Mouse (Mus musculus) liver, embryonic 14.5 days (tissue): ENCODE measurements at regions not wholly inside any gene's neighbourhood (a gene's known extent, or its start where the extent isn't known, plus 50 kb on each side); places are given as distances from the start of the nearest gene placed in this dataset.
A peak's percentile ranks its signal among the peaks of the same experiment; 100 is the strongest.

Experiments used
- ATAC-seq: fragments of 200-750 bp; cut with Nextera tagmentation; 2 replicates; pipeline ENCODE4 v1.8.0; 2017; ENCODE audit warnings: moderate number of reproducible peaks, mild to moderate bottlenecking, moderate library complexity; ENCODE audit not compliant: insufficient read depth
- DNase-seq, 3 experiments: peaks; one replicate each; pipeline ENCODE4 v3.0.0-alpha.2; 2012 to 2013; ENCODE audit warnings: low read depth in 3 of 3, low spot score in 3 of 3
- H3K27ac ChIP-seq: fragments of 300-500 bp; sonication (generic); 2 replicates; pipeline ENCODE4 v1.5.1; 2014; ENCODE audit warnings: moderate library complexity, mild to moderate bottlenecking, control low read depth, inconsistent platforms
- H3K27me3 ChIP-seq: fragments of 300-500 bp; sonication (generic); 2 replicates; pipeline ENCODE4 v1.6.1; 2014; ENCODE audit warnings: mild to moderate bottlenecking, low read length, moderate library complexity; ENCODE audit not compliant: control insufficient read depth, insufficient read depth
- H3K36me3 ChIP-seq: fragments of 300-500 bp; sonication (generic); replicated peaks from 2 replicates; pipeline ENCODE4 v1.6.1; 2014; ENCODE audit warnings: low read depth; ENCODE audit not compliant: control insufficient read depth, insufficient read depth
- H3K4me1 ChIP-seq, 2 experiments: fragments of 200-500 bp in 1 of 2; fragments of 300-500 bp in 1 of 2; sonication (generic) in 1 of 2; replicated peaks; 2 replicates each; pipeline ENCODE4 v1.6.1; 2012 to 2014; ENCODE audit warnings: antibody characterized with exemption in 1 of 2, inconsistent platforms in 1 of 2, low read length in 1 of 2; ENCODE audit not compliant: control insufficient read depth in 2 of 2, insufficient read depth in 2 of 2
- H3K4me2 ChIP-seq: fragments of 300-500 bp; sonication (generic); 2 replicates; pipeline ENCODE4 v1.6.1; 2014; ENCODE audit warnings: low read depth, mild to moderate bottlenecking, control low read depth, moderate library complexity
- H3K4me3 ChIP-seq, 2 experiments: fragments of 200-500 bp in 1 of 2; fragments of 300-500 bp in 1 of 2; sonication (generic) in 1 of 2; 2 replicates each; pipeline ENCODE4 v1.5.1; 2012 to 2014; ENCODE audit warnings: low read depth in 2 of 2, low read length in 2 of 2, mild to moderate bottlenecking in 2 of 2, control low read depth in 1 of 2, inconsistent platforms in 1 of 2, moderate library complexity in 1 of 2; ENCODE audit not compliant: insufficient read depth in 1 of 2
- H3K9ac ChIP-seq: fragments of 300-500 bp; sonication (generic); replicated peaks from 2 replicates; pipeline ENCODE4 v1.6.1; 2014; ENCODE audit warnings: mild to moderate bottlenecking, control low read depth, moderate library complexity
- H3K9me3 ChIP-seq: fragments of 300-500 bp; sonication (generic); 2 replicates; pipeline ENCODE4 v1.6.1; 2016; ENCODE audit warnings: low read length, mixed read lengths; ENCODE audit not compliant: control insufficient read depth
- CTCF ChIP-seq: IDR thresholded peaks from 2 replicates; pipeline ENCODE4 v1.5.1; 2016; ENCODE audit warnings: antibody characterized with exemption, low read depth, control low read depth
- EP300 ChIP-seq: IDR thresholded peaks from 2 replicates; pipeline ENCODE4 v1.6.1; 2016; ENCODE audit warnings: antibody characterized with exemption, low read depth
- WGBS: fragments of 180-500 bp; shearing (Covaris S2); extraction: QIAGEN DNeasy Blood & Tissue Kit; methylation state at CpG from one replicate; pipeline ENCODE4 v1.1.7; 2014; ENCODE audit not compliant: insufficient replicate concordance; 5-methylcytosine and 5-hydroxymethylcytosine counted together

DNA sequence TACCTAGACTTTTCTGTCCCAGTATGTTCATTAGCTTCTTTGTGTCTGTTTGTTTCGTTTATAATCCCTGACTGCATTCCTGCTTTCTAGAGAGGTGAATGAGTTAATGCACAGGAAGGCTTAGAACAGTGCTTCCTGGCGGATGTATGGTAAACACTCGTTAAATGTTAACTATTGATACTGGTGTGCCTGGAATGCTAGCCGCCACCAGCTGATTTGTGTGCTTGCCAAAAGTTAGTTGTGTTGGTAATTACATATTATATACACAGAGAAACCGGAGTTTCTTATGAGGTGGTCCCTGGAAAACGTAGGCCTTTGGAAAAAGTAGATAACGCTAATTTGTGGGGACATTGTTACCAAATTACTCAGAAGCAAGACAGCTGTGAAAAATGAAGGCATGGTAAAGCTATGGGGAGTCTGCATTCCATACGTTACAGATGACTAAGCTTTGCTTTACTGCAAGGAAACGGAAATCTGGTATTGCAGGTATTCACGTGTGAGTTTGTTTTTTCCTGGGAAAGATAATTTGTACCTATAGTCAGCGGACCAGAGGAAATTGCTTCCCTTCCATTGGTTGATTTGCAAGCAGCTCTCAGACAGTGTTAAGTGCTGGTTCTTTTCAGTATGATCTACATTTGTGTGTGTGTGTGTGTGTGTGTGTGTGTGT, 1205.9 kb upstream of the A1bg start:
- TF ChIP-seq EP300 (no peak), CTCF (0 out of 2 replicates have a peak, but pooled peaks have one; percentile 7)
- Histone ChIP-seq H3K4me1 (peaks cover 14 to 54% of the 10 kb centered on the region in 2 experiments), H3K9ac (no peak overlapping the region), H3K36me3 (no peaks in the 10 kb centered on the region), H3K27me3 (no peaks in the 10 kb centered on the region), H3K9me3 (no peaks in the 10 kb centered on the region), H3K4me3 (no peak overlapping the region), H3K27ac (no peak overlapping the region), H3K4me2 (no peak overlapping the region)
- DNase-seq (no peak), ATAC-seq (no peak)
- 59% methylated on average over 11 of the region's 11 CpGs for WGBS

DNA sequence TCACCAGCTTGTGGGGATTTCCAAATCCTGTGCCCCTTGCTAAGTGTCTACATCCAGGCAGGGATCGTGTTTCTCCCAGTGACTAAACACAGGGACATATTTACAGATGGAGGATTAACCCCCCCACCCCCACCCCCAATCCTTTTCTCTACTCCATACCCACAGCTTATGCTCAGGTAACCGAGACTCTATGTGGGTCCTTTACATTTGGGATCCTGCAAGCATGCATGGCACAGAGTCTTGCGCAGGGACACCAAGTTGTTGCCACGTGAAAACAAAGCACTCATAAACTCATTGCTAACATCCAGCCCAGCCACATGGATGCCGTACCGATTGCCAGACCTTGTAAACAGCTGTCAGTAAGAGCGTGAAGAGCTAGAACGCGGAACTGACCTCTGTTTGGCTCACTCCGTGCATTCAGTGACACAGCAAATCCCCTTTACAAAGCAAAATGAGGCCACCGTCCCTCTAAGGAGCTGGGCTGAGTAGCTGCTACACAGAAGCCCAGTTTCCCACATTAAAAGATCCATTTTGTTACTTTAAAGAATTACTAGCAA, 1204.9 kb upstream of the A1bg start:
- ATAC-seq (peak; percentile 39), DNase-seq (no peak)
- Histone ChIP-seq H3K4me2 (peak overlapping the region; percentile 11; the same call in 1 of the 2 replicates), H3K27ac (peak overlapping the region; percentile 39), H3K4me1 (peaks cover 20 to 56% of the 10 kb centered on the region in 2 experiments), H3K9me3 (no peaks in the 10 kb centered on the region), H3K9ac (peak overlapping the region; percentile 23), H3K4me3 (no peak overlapping the region), H3K27me3 (no peaks in the 10 kb centered on the region), H3K36me3 (no peaks in the 10 kb centered on the region)
- TF ChIP-seq EP300 (no peak), CTCF (no peak)
- WGBS: 33% methylated on average over 11 of the region's 11 CpGs

DNA sequence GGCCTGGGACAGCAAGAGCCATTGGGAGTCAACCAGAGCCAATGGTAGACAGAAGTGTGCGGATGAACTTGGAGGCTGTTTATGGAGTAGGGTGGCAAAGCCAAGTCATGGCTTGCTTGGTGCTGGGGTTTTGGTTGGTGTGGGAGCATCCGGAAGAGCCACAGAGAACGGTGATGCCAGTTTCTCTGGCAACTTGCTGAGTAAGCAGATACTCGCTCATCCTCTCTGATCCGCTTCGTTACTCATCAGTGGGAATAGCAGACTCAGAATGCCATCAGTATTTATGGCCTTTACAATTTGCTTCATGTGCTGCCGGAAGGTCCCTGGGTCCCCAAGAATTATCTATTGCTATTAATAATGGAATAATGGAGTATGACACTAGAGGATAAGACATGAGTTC, 1202.9 kb upstream of the A1bg start:
- no peak overlapping the region for H3K9ac ChIP-seq
- no peaks in the 10 kb centered on the region for H3K9me3 ChIP-seq
- H3K27me3 ChIP-seq: no peaks in the 10 kb centered on the region
- TF ChIP-seq CTCF (no peak), EP300 (no peak)
- no peak overlapping the region for H3K27ac ChIP-seq
- H3K4me3 ChIP-seq: no peak overlapping the region
- no peaks in the 10 kb centered on the region for H3K36me3 ChIP-seq
- H3K4me2 ChIP-seq: no peak overlapping the region
- DNase-seq: no peak
- ATAC-seq: no peak
- H3K4me1 ChIP-seq: peaks cover 35 to 66% of the 10 kb centered on the region in 2 experiments
- 91% methylated on average over 7 of the region's 7 CpGs for WGBS

DNA sequence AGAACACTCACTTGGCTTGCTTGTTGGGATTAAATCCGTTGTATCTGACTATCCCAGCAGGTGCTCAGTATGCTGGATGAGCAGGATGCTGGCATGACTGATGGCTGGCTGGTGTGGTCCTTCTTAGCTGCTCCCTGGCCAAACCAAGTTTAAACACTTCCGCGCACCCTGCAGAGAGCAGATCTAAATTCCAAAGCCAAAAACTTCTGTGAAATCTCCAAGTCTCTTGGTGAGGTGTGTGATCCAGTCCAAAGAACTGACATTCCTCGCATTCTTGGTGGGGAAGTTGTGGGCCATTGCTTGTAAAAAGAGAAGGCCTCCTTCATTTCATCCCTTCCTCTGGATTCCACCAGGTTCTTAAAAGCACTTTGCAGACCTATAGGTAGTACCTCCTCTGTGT, 1200.9 kb upstream of the A1bg start:
- H3K9me3 ChIP-seq: no peaks in the 10 kb centered on the region
- H3K27ac ChIP-seq: no peak overlapping the region
- no peaks in the 10 kb centered on the region for H3K27me3 ChIP-seq
- ATAC-seq (no peak), DNase-seq (no peak)
- 79% methylated on average over 4 of the region's 4 CpGs for WGBS
- no peak overlapping the region for H3K9ac ChIP-seq
- peaks cover 37 to 66% of the 10 kb centered on the region in 2 experiments for H3K4me1 ChIP-seq
- no peak overlapping the region for H3K4me3 ChIP-seq
- H3K36me3 ChIP-seq: no peaks in the 10 kb centered on the region
- no peak for TF ChIP-seq EP300
- no peak overlapping the region for H3K4me2 ChIP-seq

DNA sequence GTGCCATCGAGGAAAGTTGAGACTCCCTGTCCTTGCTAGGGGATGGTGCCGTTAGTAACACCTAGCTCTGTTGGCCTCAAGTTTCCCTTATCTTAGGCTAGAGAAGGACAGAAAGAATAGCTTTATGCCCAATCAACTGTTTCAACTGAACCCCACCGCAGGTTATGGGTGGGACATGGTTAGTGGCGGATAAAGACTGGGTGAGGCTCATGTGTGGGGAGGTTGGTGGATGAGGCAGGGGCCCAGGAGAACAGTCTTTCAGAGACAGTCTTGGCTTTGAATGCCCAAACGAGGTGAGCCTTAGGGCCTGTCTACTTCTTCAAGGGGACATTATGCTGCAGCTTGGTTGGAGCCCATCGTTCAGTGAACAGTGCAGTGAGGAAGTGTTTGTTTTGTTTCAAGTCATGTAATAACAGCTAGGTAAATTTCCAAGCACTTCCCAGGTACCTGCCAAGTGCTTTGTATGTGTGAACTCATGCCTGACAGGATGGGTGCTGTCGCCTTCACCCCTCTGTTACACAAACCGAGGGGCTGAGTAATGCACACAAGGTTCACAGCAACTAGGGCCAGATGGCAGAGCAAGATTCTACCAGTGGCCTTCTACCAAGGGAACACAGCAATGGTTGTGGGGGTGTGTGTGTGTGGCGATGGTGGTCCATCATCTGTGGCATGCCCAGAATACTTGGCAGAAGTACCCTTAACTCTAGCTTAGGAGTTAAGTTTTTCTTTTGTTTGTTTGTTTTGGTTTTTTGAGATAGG, 1199.6 kb upstream of the A1bg start:
- H3K4me3 ChIP-seq: peak overlapping the region in 1 of 2 experiments; percentile 6; a peak in 1 of 4 replicates
- no peaks in the 10 kb centered on the region for H3K9me3 ChIP-seq
- peak overlapping the region; percentile 76 for H3K27ac ChIP-seq
- peak overlapping the region; percentile 42 for H3K9ac ChIP-seq
- DNase-seq: peak; percentile 51 to 55 (median 52)
- H3K4me1 ChIP-seq: peaks cover 31 to 63% of the 10 kb centered on the region in 2 experiments
- TF ChIP-seq CTCF (no peak), EP300 (peak; percentile 84)
- no peaks in the 10 kb centered on the region for H3K36me3 ChIP-seq
- WGBS: 20% methylated on average over 9 of the region's 9 CpGs
- ATAC-seq: peak; percentile 88
- H3K27me3 ChIP-seq: no peaks in the 10 kb centered on the region
- peak overlapping the region; percentile 59 for H3K4me2 ChIP-seq
